Mouse (Mus musculus) hematopoietic stem cell, adult 5-6 weeks (primary cell): ENCODE measurements around the gene Snai1. TPM values are rescaled to one million over a fixed set of nuclear protein-coding genes. Genes with fewer than 3 reads are reported as not detected.

Experiments
- ATAC-seq, 2 experiments: fragments of 125-278 bp in 1 of 2; replicated peaks in 1 of 2; 2 replicates each; pipeline ENCODE4 v1.8.0; 2016 to 2017; ENCODE audit warnings: inconsistent platforms in 2 of 2, mild to moderate bottlenecking in 2 of 2, moderate number of reproducible peaks in 2 of 2, low read depth in 1 of 2, moderate TSS enrichment in 1 of 2; ENCODE audit not compliant: low FRiP score in 2 of 2, poor library complexity in 2 of 2, severe bottlenecking in 2 of 2, insufficient read depth in 1 of 2, low TSS enrichment in 1 of 2
- total RNA-seq: library from RNA; stranded (forward); fragments of 172-1452, 232-1000 nt; gene quantifications from 2 replicates; pipeline ENCODE4 v1.2.3, GENCODE M21; 2017

The Snai1 gene
- total RNA-seq, 1 experiment from 2014 or later, result not detected

- ATAC-seq, result no peak
These were observed 25.6 kb upstream of the Snai1 start for GRCm38 (mm10) chr2:167512365-167512764.

- no peak for ATAC-seq
These were observed 25.0 kb upstream of the Snai1 start for GRCm38 (mm10) chr2:167512970-167513369.

GRCm38 (mm10) chr2:167514641-167515040 is 23.4 kb upstream of the Snai1 start:
- ATAC-seq, result no peak

- no peak for ATAC-seq
These were observed 22.3 kb upstream of the Snai1 start for GRCm38 (mm10) chr2:167515688-167516087.

- 0 out of 4 replicates have a peak, but pooled peaks of 1 of the 2 experiments have one; percentile 36 for ATAC-seq
These were observed 18.3 kb upstream of the Snai1 start for GRCm38 (mm10) chr2:167519606-167520252.

GRCm38 (mm10) chr2:167528278-167528677 is 9.7 kb upstream of the Snai1 start:
- ATAC-seq, result peak in 1 of 2 experiments; percentile 62; a peak in 1 of 4 replicates

- ATAC-seq, result no peak
These were observed 8.0 kb upstream of the Snai1 start for GRCm38 (mm10) chr2:167529935-167530513.

GRCm38 (mm10) chr2:167530536-167530935 is 7.5 kb upstream of the Snai1 start:
- ATAC-seq, result no peak

- peak; percentile 58 to 70; a peak in 3 of 4 replicates for ATAC-seq
These were observed 5.9 kb upstream of the Snai1 start for GRCm38 (mm10) chr2:167532131-167532530.

GRCm38 (mm10) chr2:167533880-167534279 is 4.1 kb upstream of the Snai1 start:
- no peak for ATAC-seq

GRCm38 (mm10) chr2:167536320-167536945 is 1.6 kb upstream of the Snai1 start:
- no peak for ATAC-seq

GRCm38 (mm10) chr2:167538671-167539306 is 794 bp downstream of the Snai1 start:
- ATAC-seq, result no peak

GRCm38 (mm10) chr2:167539536-167540476 is 1.8 kb downstream of the Snai1 start:
- ATAC-seq, result no peak

GRCm38 (mm10) chr2:167540477-167541110 is 2.6 kb downstream of the Snai1 start:
- no peak for ATAC-seq

GRCm38 (mm10) chr2:167541324-167541723 is 3.3 kb downstream of the Snai1 start:
- no peak for ATAC-seq

- ATAC-seq, result no peak
These were observed 3.8 kb downstream of the Snai1 start for GRCm38 (mm10) chr2:167541761-167542160.

GRCm38 (mm10) chr2:167542361-167542760 is 4.4 kb downstream of the Snai1 start:
- no peak for ATAC-seq
